Mouse (Mus musculus) layer of hippocampus, adult 8-10 months (tissue): ENCODE measurements at regions not wholly inside any gene's neighbourhood (a gene's known extent, or its start where the extent isn't known, plus 50 kb on each side); places are given as distances from the start of the nearest gene placed in this dataset.

Experiments
- DNase-seq, 2 experiments: peaks; one replicate each; pipeline ENCODE4 v3.0.0; 2022; ENCODE audit warnings: low spot score in 2 of 2

- DNase-seq: no peak
Measured at GRCm38 (mm10) chr5:45136696-45137095, 313.3 kb downstream of the Qdpr start.

- DNase-seq: no peak
Measured at GRCm38 (mm10) chr5:45127971-45128370, 322.1 kb downstream of the Qdpr start.

GRCm38 (mm10) chr5:45121751-45122280 is 322.3 kb upstream of the Ldb2 start:
- no peak for DNase-seq

GRCm38 (mm10) chr5:45119757-45120156 is 320.3 kb upstream of the Ldb2 start:
- DNase-seq: no peak

GRCm38 (mm10) chr5:45111246-45111645 is 311.8 kb upstream of the Ldb2 start:
- DNase-seq: no peak

- no peak for DNase-seq
Measured at GRCm38 (mm10) chr5:45110797-45111196, 311.3 kb upstream of the Ldb2 start.

- DNase-seq: no peak
Measured at GRCm38 (mm10) chr5:45105236-45105816, 305.8 kb upstream of the Ldb2 start.

- DNase-seq: no peak
Measured at GRCm38 (mm10) chr5:45103763-45104428, 304.4 kb upstream of the Ldb2 start.

- no peak for DNase-seq
Measured at GRCm38 (mm10) chr5:45102661-45103060, 303.2 kb upstream of the Ldb2 start.

- no peak for DNase-seq
Measured at GRCm38 (mm10) chr5:45101777-45102176, 302.3 kb upstream of the Ldb2 start.

GRCm38 (mm10) chr5:45099082-45099481 is 299.6 kb upstream of the Ldb2 start:
- no peak for DNase-seq

GRCm38 (mm10) chr5:45097941-45098340 is 298.5 kb upstream of the Ldb2 start:
- DNase-seq: no peak

GRCm38 (mm10) chr5:45084741-45085140 is 285.3 kb upstream of the Ldb2 start:
- no peak for DNase-seq

GRCm38 (mm10) chr5:45082601-45083000 is 283.1 kb upstream of the Ldb2 start:
- no peak for DNase-seq

- DNase-seq: no peak
Measured at GRCm38 (mm10) chr5:45076347-45076890, 276.9 kb upstream of the Ldb2 start.

GRCm38 (mm10) chr5:45075195-45075594 is 275.7 kb upstream of the Ldb2 start:
- DNase-seq: no peak

GRCm38 (mm10) chr5:45072529-45072928 is 273.0 kb upstream of the Ldb2 start:
- DNase-seq: no peak

GRCm38 (mm10) chr5:45065917-45066699 is 266.6 kb upstream of the Ldb2 start:
- DNase-seq: no peak

- peak; percentile 25 to 28 for DNase-seq
Measured at GRCm38 (mm10) chr5:45062567-45062966, 263.1 kb upstream of the Ldb2 start.

- no peak for DNase-seq
Measured at GRCm38 (mm10) chr5:45055276-45055959, 255.9 kb upstream of the Ldb2 start.

GRCm38 (mm10) chr5:45049410-45049809 is 249.9 kb upstream of the Ldb2 start:
- DNase-seq: no peak
